Mouse (Mus musculus): ENCODE data around the gene Snapc5. TPM values are rescaled to one million over a fixed set of nuclear protein-coding genes. Genes with fewer than 3 reads are reported as not detected.

Gene Snapc5
- polyA plus RNA-seq, 1 experiment from 2014 or later = 44.9 TPM

- Histone ChIP-seq H3K36me3 (no peaks in the 10 kb centered on the region), H3K4me3 (replicated peaks) (no peak overlapping the region), H3K4me1 (replicated peaks) (peaks cover 10% of the 10 kb centered on the region; the same call in 1 of the 2 replicates), H3K9ac (replicated peaks) (no peak overlapping the region), H3K9me3 (no peaks in the 10 kb centered on the region), H3K4me2 (replicated peaks) (no peak overlapping the region), H3K27me3 (no peaks in the 10 kb centered on the region), H3K27ac (no peak overlapping the region)
- 90% methylated on average over 12 of the region's 12 CpGs for WGBS
- no peak for ATAC-seq
Observed at GRCm38 (mm10) chr9:64227736-64228135, 48.7 kb downstream of the Snapc5 start.

- Histone ChIP-seq H3K4me3 (replicated peaks) (no peak overlapping the region), H3K9ac (replicated peaks) (no peak overlapping the region), H3K4me1 (replicated peaks) (peaks cover 15% of the 10 kb centered on the region), H3K27me3 (no peaks in the 10 kb centered on the region), H3K4me2 (replicated peaks) (no peak overlapping the region), H3K27ac (no peak overlapping the region), H3K9me3 (no peaks in the 10 kb centered on the region), H3K36me3 (no peaks in the 10 kb centered on the region)
- ATAC-seq = no peak
Observed at GRCm38 (mm10) chr9:64228972-64229371, 49.9 kb downstream of the Snapc5 start.

GRCm38 (mm10) chr9:64231171-64231570 lies 52.1 kb downstream of the Snapc5 start:
- no peaks in the 10 kb centered on the region for H3K36me3 ChIP-seq
- WGBS = 82% methylated on average over 5 of the region's 5 CpGs
- ATAC-seq = no peak
- H3K4me2 ChIP-seq (replicated peaks) = no peak overlapping the region
- H3K27me3 ChIP-seq = no peaks in the 10 kb centered on the region
- no peak overlapping the region for H3K4me3 ChIP-seq (replicated peaks)
- no peak overlapping the region for H3K9ac ChIP-seq (replicated peaks)
- no peaks in the 10 kb centered on the region for H3K9me3 ChIP-seq
- peaks cover 18% of the 10 kb centered on the region for H3K4me1 ChIP-seq (replicated peaks)
- H3K27ac ChIP-seq = no peak overlapping the region

- Histone ChIP-seq H3K36me3 (no peaks in the 10 kb centered on the region), H3K9ac (replicated peaks) (no peak overlapping the region), H3K27ac (no peak overlapping the region), H3K4me3 (replicated peaks) (no peak overlapping the region), H3K27me3 (no peaks in the 10 kb centered on the region), H3K4me2 (replicated peaks) (no peak overlapping the region), H3K4me1 (replicated peaks) (peaks cover 18% of the 10 kb centered on the region), H3K9me3 (no peaks in the 10 kb centered on the region)
- no peak for ATAC-seq
- WGBS = 85% methylated on average over 3 of the region's 3 CpGs
Observed at GRCm38 (mm10) chr9:64231674-64232073, 52.6 kb downstream of the Snapc5 start.

- Histone ChIP-seq H3K4me3 (replicated peaks) (no peak overlapping the region), H3K9ac (replicated peaks) (no peak overlapping the region), H3K9me3 (no peaks in the 10 kb centered on the region), H3K27ac (no peak overlapping the region), H3K36me3 (no peaks in the 10 kb centered on the region), H3K4me2 (replicated peaks) (no peak overlapping the region), H3K4me1 (replicated peaks) (peaks cover 18% of the 10 kb centered on the region), H3K27me3 (no peaks in the 10 kb centered on the region)
- 71% methylated on average over 9 of the region's 9 CpGs for WGBS
- ATAC-seq = no peak
Observed at GRCm38 (mm10) chr9:64232257-64232957, 53.3 kb downstream of the Snapc5 start.

Small RNA genes lying within 50 kb of the gene (microRNA-seq; reads per million reads assigned to microRNA genes)
- gene Gm24106 = not detected

Other genes starting within 250 kb of the Snapc5 start
- 1.2 and 2.4 TPM in 2 replicates for gene Smad6, start 157.2 kb upstream of the Snapc5 start, polyA plus RNA-seq (2015; fragmentation: Nextera tagmentation; extraction: Ambion mirVana)
- gene Lctl, start 62.1 kb upstream of the Snapc5 start, polyA plus RNA-seq (2015; fragmentation: Nextera tagmentation; extraction: Ambion mirVana) = not detected in 2 replicates
- 9.3 and 10.9 TPM in 2 replicates for gene Zwilch, start 6.2 kb upstream of the Snapc5 start, polyA plus RNA-seq (2015; fragmentation: Nextera tagmentation; extraction: Ambion mirVana)
- gene Rpl4, start 5.9 kb upstream of the Snapc5 start, polyA plus RNA-seq (2015; fragmentation: Nextera tagmentation; extraction: Ambion mirVana) = 668 and 675 TPM in 2 replicates
- 2.8 and 3.7 TPM in 2 replicates for gene Uchl4, start 55.9 kb downstream of the Snapc5 start, polyA plus RNA-seq (2015; fragmentation: Nextera tagmentation; extraction: Ambion mirVana)
- 41.6 and 46.6 TPM in 2 replicates for gene Map2k1, start 74.4 kb downstream of the Snapc5 start, polyA plus RNA-seq (2015; fragmentation: Nextera tagmentation; extraction: Ambion mirVana)
- gene Tipin, start 102.3 kb downstream of the Snapc5 start, polyA plus RNA-seq (2015; fragmentation: Nextera tagmentation; extraction: Ambion mirVana) = 110 and 133 TPM in 2 replicates
- 21.6 and 22.5 TPM in 2 replicates for gene Dis3l, start 162.0 kb downstream of the Snapc5 start, polyA plus RNA-seq (2015; fragmentation: Nextera tagmentation; extraction: Ambion mirVana)
- gene Megf11, start 206.4 kb downstream of the Snapc5 start, polyA plus RNA-seq (2015; fragmentation: Nextera tagmentation; extraction: Ambion mirVana) = 9.4 and 10.2 TPM in 2 replicates